Mouse (Mus musculus) forelimb bud, embryonic 11.5 days (tissue): ENCODE data around the gene Rbm38.
A peak's percentile ranks its signal among the peaks of the same experiment; 100 is the strongest.

Experiments
- DNase-seq: peaks from one replicate; pipeline ENCODE4 v3.0.0-alpha.2; 2012; ENCODE audit warnings: low read depth, low spot score

Rbm38 gene

GRCm38 (mm10) chr2:173020430-173020829 is at the start of gene Rbm38:
Gene Rbm38, plus strand, starts transcription at chr2:173020498.
- no peak for DNase-seq

- DNase-seq: no peak
Measured at GRCm38 (mm10) chr2:172971865-172972264, 48.4 kb upstream of the Rbm38 start.

- DNase-seq: no peak
Measured at GRCm38 (mm10) chr2:172973806-172974565, 46.3 kb upstream of the Rbm38 start.

GRCm38 (mm10) chr2:172974701-172975100 is 45.6 kb upstream of the Rbm38 start:
- DNase-seq: no peak

DNA sequence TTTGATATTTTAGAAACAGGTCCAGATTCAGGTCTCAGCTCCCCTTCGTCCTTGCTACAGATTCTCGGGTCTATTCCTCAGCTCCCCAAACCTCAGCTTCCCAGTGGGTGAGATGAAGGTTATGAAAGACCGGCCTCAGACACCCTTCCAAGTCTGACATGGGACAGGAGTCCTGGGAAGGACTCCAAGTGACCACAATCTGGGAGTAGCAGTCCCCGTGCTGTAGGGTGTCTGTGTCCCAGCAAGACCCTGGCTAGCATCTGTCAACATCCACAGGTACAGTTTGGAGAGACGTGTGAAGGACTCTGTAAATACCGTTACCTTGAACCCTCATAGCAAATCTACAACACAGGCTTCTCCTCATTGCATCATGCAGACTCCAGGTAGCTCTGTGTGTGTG is 45.1 kb upstream of the Rbm38 start:
- no peak for DNase-seq

GRCm38 (mm10) chr2:172976661-172977238 is 43.5 kb upstream of the Rbm38 start:
- DNase-seq: no peak

DNA sequence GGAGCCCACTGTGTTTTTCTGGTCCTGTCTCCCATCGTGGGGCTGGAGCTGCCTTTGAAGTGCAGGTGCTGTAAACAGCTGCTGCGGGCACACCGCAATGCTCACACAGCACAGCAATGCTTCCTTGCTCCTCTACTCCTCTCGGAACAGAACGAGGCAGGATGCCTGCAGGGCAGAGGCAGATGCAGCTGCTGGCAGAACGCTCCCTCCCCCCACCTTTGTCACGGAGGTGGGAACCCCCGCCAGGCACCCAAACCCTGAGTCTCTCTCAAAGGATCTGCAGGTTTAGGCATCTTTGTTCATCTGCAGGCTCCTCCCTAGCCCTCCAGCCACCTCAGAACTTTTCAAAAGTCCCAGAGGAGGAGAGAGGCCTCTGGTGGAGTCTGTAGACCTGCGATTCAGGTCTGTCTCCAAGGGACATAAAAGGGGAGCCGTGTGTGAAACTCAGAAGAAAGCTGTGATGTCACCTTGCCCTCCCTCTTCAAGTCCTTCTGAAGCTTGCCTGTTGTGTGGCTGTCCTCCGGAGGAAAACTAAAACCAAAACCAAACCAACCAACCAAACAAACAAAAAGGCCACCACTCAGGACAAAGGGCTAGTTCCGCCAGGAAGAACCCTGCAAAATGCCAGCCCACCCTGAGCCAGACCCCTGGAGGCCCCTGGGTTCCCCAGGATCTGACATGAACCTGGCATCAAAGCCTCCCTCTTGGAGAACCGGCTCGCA is 42.7 kb upstream of the Rbm38 start, which contains the start of gene Spo11:
Gene Spo11, plus strand, starts transcription at position 292 of the 722 bp plus-strand sequence.
- DNase-seq: peak; percentile 52

DNA sequence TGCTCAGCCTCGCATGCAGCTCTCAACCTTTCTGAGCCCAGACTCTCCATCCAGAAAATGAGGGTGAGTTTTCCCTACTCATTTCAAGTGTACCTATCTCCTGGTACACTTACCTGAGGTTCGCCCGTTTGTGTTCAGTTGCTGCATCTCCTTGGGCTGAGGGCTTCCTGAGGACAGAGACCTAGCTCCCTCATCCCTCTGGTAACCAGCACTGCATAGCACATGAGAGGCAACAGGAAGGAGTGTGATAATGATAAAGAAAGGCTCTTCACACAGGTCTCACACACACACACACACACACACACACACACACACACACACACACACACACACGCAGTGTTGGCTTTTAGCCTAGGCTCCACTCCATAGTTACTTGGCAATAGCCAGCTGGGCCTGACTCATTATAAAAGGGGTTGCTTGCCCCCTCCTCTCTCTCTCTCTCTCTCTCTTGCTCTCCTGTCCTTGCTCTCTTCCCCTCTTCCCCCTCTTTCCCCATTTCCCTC is 42.1 kb upstream of the Rbm38 start:
- DNase-seq: no peak

- DNase-seq: no peak
Measured at GRCm38 (mm10) chr2:172979666-172980345, 40.5 kb upstream of the Rbm38 start.

DNA sequence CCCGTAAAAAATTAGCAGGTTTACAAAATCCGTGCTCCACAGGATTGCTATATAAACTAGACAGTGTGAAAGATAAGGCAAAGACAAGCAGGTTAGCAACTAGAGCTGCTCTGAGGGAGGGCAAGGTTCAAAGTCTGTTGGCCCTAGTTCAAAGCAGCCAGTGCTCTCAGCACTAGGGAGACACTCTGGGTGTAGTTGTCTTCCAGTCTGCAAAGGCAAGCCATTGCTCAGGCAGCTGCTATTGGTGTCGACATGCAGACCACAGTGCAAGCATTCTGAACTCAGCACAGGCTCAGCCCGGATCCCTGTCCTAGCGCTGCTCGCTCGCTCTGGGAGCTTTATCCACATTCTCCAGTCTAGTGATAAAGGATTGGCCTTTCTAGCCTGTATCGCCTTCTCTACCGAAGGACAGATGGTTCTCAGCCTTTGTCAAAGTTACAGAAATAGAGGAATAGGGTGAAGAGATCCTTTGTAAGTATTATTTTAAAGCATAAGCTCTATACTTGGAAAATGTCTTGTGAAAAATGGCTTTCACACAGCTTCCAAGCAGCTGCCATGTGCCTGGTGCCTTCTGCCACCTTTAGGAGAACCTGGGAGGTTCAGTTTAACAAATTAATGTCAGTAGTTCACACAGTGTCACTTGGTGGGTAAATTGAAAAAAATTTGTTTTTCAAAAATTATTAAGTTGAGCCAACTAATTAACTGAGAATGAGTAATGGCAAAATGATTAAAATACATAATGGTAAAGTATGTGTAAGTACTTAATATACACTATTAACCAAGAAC is 37.3 kb upstream of the Rbm38 start:
- no peak for DNase-seq

DNA sequence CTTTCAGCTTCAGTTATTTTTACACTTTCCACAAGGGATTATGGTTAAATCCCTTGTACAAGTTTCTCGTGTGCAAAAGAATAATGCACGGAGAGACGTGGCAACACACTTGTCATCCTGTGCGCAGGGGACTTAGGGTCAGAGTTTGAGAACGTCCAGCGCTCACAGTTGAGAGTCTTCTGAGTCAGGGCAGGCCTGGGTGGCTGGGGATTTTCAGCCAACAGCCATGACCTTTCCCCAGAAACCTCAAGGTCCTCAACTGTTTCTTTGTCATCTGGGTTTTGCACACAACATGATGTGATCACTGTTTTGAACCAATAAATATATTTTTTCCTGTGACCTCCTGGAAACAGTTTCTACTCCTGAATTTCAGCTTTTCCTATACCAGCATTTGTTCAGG is 30.1 kb upstream of the Rbm38 start:
- no peak for DNase-seq

DNA sequence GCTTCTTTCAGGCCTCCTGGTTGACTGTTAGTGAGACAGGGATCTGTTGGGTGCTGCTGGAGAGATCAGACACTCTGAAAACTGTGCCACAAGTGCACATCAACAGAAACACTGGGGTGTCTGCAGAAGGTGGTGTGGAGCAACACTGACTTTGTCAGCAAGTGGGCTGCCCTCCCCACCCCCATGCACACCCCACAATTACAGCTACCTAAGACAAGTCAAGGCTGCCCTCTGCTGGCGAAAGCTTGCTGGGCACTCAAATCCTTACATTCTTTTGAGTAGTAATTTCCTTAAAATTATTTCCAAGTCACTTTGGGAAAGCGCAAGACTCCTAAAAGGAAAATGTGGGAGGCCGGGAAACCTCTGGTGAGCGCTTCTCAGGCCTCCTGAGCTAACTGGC is 24.1 kb upstream of the Rbm38 start:
- DNase-seq: peak; percentile 83

- DNase-seq: no peak
Measured at GRCm38 (mm10) chr2:172997748-172998147, 22.6 kb upstream of the Rbm38 start.

GRCm38 (mm10) chr2:172998478-172998877 is 21.8 kb upstream of the Rbm38 start:
- DNase-seq: no peak

DNA sequence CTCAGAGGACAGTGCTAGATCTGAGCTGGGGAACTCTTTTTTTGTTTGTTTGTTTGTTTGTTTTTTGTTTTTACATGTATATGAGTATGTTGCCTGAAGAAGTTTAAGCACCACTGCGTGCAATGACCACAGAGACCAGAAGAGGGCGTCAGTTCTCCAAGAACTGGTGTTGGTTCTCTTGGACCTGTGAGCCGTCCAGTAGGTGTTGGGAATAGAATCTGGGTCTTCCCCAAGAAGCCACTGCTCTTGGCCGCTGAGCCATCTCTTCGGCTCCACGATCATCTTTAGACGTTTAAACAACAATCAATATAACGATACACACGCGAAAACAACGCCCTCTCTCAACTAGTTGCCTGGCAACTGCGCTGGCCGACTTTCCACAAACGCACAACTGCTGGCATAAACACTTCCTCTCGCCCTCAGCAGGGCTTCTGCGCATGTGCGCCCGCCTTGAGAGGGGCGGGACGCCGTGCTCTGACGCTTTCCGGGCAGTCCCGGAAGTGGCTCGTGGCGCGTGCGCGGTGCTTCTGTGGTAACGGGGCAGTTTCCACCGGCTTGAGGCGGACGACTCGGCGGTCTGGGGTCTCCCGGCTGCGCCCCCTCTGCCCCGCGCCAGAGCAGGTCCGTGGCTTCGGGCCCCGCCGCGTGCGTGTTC is 20.5 kb upstream of the Rbm38 start, which contains the start of gene Rae1:
Gene Rae1, plus strand, starts transcription at position 488 of the 655 bp plus-strand sequence.
- peak; percentile 100 for DNase-seq

- DNase-seq: peak; percentile 55
Measured at GRCm38 (mm10) chr2:173000285-173000652, 20.0 kb upstream of the Rbm38 start.

DNA sequence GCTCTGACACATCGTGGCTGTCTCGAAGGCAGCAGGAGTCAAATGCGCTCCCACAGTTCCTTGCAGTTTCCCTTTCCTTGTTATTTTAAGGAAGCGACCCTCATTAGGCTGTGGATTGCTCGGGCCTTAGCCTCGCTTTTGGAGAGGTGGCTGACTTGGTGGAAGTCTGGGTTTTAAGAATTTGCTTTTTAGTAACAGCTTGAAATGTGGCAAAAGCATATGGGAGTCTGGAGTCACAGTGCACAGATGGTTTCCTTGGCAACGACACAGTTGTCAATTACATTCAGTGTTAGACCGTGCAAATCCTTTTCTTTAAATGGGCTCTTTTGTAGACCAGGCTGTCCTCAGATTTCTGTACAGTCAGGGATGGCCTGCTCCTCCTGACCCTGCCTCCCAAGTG is 19.4 kb upstream of the Rbm38 start:
- DNase-seq: no peak

GRCm38 (mm10) chr2:173003737-173004136 is 16.6 kb upstream of the Rbm38 start:
- DNase-seq: no peak

- no peak for DNase-seq
Measured at GRCm38 (mm10) chr2:173010220-173010717, 10.0 kb upstream of the Rbm38 start.

GRCm38 (mm10) chr2:173011440-173011839 is 8.9 kb upstream of the Rbm38 start:
- no peak for DNase-seq
